Mouse (Mus musculus): ENCODE measurements at regions not wholly inside any gene's neighbourhood (a gene's known extent, or its start where the extent isn't known, plus 50 kb on each side); places are given as distances from the start of the nearest gene placed in this dataset.

GRCm38 (mm10) chr6:52078530-52079340 is 66.4 kb upstream of the Skap2 start:
- Histone ChIP-seq H3K27me3 (ENCODE audit: insufficient read depth, poor library complexity, severe bottlenecking) (peaks cover 3% of the 10 kb centered on the region), H3K36me3 (no peaks in the 10 kb centered on the region), H3K9me3 (no peaks in the 10 kb centered on the region), H3K27ac (no peak overlapping the region), H3K4me3 (peak overlapping the region; percentile 41), H3K4me1 (replicated peaks) (peaks cover 8% of the 10 kb centered on the region; the same call in 1 of the 2 replicates)
- DNase-seq (ENCODE audit: low spot score), result no peak
- WGBS, result 13% methylated on average over 12 of the region's 12 CpGs

- Histone ChIP-seq H3K9me3 (no peaks in the 10 kb centered on the region), H3K27me3 (ENCODE audit: insufficient read depth, poor library complexity, severe bottlenecking) (peaks cover 3% of the 10 kb centered on the region), H3K4me3 (no peak overlapping the region), H3K36me3 (no peaks in the 10 kb centered on the region), H3K4me1 (replicated peaks) (peaks cover 8% of the 10 kb centered on the region; the same call in 1 of the 2 replicates), H3K27ac (no peak overlapping the region)
- no peak for DNase-seq (ENCODE audit: low spot score)
- 72% methylated on average over 15 of the region's 15 CpGs for WGBS
Observed at GRCm38 (mm10) chr6:52076179-52076932, 64.0 kb upstream of the Skap2 start.

- DNase-seq (ENCODE audit: low spot score), result no peak
- Histone ChIP-seq H3K27ac (no peak overlapping the region), H3K27me3 (ENCODE audit: insufficient read depth, poor library complexity, severe bottlenecking) (peaks cover 3% of the 10 kb centered on the region), H3K9me3 (no peaks in the 10 kb centered on the region), H3K36me3 (no peaks in the 10 kb centered on the region), H3K4me3 (no peak overlapping the region), H3K4me1 (replicated peaks) (peaks cover 8% of the 10 kb centered on the region; the same call in 1 of the 2 replicates)
- WGBS, result 91% methylated on average over 2 of the region's 2 CpGs
Observed at GRCm38 (mm10) chr6:52074904-52075303, 62.6 kb upstream of the Skap2 start.

DNA sequence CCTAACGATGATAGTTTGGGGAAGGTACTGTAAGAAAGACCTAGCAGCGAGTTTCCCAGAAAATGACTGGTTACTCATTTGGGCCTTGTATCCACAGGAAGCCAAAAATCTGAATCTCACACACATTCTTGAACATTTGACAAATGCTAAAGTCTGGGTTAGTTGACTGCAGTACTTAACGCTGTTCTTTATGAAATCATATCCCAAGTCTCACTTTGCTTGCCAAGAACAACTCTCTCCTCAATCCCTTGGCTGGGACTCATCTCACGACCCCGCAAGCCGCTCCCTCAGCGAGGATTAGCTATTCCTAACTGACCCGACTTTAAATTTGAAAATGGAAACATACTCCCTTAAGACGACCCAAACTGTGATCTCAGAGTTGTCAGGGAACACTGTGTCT is 54.8 kb upstream of the Skap2 start:
- H3K27me3 ChIP-seq (ENCODE audit: insufficient read depth, poor library complexity, severe bottlenecking), result no peaks in the 10 kb centered on the region
- H3K9me3 ChIP-seq, result no peaks in the 10 kb centered on the region
- 81% methylated on average over 9 of the region's 9 CpGs for WGBS

DNA sequence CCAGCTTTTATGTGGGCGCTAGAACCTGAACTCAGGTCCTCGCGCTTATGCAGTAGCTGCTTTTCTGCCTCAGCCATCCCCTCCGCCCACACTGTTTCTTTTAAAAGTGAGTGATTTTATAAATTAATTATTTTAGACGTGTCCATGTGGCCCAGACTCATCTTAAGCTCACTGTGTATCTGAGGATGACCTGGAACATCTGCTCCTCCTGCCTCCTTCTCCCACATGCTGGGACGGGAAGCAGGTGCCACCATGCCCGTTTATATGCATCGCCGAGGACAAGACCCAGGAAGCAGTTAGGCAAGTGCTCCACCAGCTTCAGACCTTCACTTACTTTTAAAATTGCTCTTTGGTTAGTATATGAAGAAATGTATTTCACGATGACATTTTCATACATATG is 53.3 kb upstream of the Skap2 start:
- H3K4me1 ChIP-seq (replicated peaks), result peaks cover 7% of the 10 kb centered on the region
- no peaks in the 10 kb centered on the region for H3K36me3 ChIP-seq
- 89% methylated on average over 10 of the region's 10 CpGs for WGBS
- H3K4me3 ChIP-seq, result no peak overlapping the region
- no peaks in the 10 kb centered on the region for H3K27me3 ChIP-seq (ENCODE audit: insufficient read depth, poor library complexity, severe bottlenecking)
- no peaks in the 10 kb centered on the region for H3K9me3 ChIP-seq
- H3K27ac ChIP-seq, result no peak overlapping the region
- DNase-seq (ENCODE audit: low spot score), result no peak

More for the DNA sequence above, 54.8 kb upstream of the Skap2 start:
- H3K4me3 ChIP-seq, result no peak overlapping the region
- no peak for DNase-seq (ENCODE audit: low spot score)
- peaks cover 7% of the 10 kb centered on the region for H3K4me1 ChIP-seq (replicated peaks)
- no peaks in the 10 kb centered on the region for H3K36me3 ChIP-seq
- no peak overlapping the region for H3K27ac ChIP-seq

GRCm38 (mm10) chr6:52064176-52065015 is 52.0 kb upstream of the Skap2 start:
- no peaks in the 10 kb centered on the region for H3K9me3 ChIP-seq
- H3K4me1 ChIP-seq (replicated peaks), result peaks cover 9% of the 10 kb centered on the region
- no peaks in the 10 kb centered on the region for H3K27me3 ChIP-seq (ENCODE audit: insufficient read depth, poor library complexity, severe bottlenecking)
- H3K27ac ChIP-seq, result no peak overlapping the region
- WGBS, result 83% methylated on average over 13 of the region's 13 CpGs
- no peaks in the 10 kb centered on the region for H3K36me3 ChIP-seq
- DNase-seq (ENCODE audit: low spot score), result no peak
- no peak overlapping the region for H3K4me3 ChIP-seq

All from hindbrain, embryonic 10.5 days (tissue).